Mouse (Mus musculus): ENCODE results near the gene Ssbp4.

Gene Ssbp4

DNA sequence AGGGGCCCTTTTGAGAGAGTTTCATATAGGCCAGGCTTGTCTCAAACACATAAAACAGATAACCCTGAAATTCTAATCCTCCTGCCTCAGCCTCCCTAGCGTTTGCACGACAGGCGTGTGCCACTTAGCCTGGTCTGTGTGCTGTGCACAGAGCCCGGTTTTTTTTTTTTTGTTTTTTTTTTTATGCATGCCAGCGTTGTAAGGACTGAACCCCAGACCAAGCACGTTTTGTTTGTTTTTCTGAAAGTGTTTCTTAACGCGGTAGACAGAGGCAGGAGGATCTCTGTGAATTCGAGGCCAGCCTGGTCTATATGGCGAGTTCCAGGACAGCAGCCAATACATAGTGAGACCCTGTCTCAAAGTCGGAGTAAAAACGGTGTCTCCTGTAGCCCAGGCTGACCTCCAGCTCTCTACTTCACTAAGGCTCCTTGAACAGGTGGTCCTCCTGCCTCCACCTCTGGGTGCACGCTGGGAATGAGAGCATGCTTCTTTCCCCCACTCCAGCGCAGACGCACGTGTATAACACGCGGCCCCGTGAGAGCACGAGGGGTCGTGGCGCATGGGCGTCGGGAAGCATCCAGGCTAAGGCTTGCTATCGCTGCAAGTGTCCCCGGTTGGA is at the start of gene Ssbp4:
Gene Ssbp4, minus strand, starts transcription at position 124 of the 619 bp plus-strand sequence.
- DNase-seq (ENCODE audit: low spot score) = no peak

DNA sequence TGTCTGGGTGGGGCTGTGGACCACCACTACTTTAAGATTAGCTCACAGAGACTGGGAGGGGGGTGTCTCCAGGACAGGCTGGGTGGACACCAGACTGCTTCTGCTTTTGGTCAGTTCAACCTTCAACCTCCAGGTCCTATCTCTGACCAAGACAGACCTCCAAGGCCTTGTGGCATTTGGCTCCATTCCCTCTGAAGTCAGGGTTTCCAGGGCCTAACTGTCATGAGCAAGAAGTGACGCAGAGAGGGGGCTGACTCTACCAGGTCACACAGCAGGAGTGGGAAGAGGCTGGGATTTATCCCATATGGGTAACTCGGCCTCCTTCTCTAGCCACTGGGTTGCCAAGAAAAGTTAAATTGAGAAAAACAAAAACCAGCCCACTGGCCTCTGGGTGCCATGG is 49.1 kb upstream of the Ssbp4 start:
- no peak for DNase-seq (ENCODE audit: low spot score)

DNA sequence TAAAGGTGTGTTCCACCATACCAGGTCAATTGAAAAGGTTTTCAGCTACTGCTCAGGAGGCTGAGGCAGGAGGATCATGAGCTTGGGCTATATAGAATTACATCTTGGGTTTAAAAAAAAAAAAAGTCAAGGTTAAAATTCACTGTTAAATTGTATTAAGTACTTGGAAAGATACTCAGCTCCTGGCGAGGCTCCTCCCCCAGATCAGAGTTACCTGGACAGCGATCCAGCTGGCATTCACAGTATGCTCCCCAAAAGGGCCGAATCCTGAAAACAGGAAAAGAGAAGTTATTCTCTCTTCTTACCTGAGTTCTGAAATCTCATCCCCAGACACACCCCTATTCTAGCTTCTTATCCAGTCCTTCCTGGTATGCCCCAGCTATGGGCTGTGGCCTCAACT is 48.5 kb upstream of the Ssbp4 start:
- DNase-seq (ENCODE audit: low spot score) = no peak

DNA sequence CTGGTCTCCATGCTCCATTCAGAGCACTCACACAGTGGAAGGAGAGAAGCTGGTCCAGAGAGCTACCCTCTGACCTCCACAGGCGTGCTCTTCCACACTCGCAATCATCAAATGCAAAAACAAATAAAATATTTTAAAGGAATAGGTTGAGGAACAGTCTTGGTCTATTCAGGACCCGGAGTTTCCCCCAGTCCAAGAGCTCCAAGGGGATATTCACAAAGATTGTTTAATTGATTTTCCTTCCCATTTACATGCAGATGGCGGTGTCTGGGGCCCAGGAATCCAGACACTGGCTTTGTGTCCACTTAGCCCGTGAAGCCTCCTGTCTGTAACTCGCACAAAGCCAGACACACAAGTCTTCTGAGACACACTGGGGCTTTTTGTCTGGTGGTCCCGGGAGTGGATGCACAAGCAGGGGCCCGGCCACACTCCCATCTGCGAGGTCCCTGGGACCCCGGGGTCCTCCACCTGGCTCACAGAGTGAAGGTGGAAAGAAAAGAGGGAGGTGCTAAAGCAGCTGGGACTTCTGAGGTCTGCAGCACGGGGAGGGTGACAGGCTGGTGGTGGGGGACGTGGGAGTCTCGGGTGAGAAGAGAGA is 47.6 kb upstream of the Ssbp4 start:
- no peak for DNase-seq (ENCODE audit: low spot score)

DNA sequence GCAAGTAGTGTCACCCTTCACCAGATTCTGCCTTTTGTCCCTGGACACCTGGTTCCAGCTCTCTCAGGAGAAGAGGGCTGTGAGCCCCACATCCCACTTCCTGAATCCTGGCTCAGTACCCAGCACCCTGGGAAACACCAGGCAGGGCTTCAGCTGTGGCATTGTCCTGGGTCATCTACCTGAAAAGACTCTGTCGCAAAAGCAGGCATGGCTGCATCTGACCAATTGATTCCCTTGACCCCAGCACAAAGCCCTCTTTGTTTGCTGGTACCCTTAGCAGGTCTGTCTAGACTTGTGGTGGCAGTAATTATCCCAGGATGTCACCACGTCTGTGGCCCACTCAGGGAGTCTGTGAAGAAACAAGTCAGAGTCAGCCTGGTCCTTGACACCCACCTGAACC is 46.8 kb upstream of the Ssbp4 start:
- DNase-seq (ENCODE audit: low spot score) = no peak

DNA sequence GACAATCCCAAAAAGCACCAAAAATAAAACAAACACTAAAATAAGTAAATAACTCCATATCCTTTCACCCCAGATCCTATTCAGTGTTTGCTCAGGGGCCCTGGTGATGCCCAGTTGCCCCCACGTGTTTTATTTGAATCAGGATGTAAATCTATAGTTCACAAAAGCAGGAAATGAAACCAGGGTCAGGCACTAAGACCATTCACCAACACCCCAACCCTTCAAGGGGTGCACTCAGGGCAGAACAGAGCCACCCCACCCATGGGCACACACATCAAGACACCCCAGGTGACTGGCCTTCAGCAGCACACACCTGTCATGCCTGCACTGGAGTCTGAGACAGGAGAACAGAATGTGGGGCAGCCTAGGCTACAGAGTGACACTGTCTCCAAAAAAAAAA is 45.4 kb upstream of the Ssbp4 start:
- DNase-seq (ENCODE audit: low spot score) = no peak

DNA sequence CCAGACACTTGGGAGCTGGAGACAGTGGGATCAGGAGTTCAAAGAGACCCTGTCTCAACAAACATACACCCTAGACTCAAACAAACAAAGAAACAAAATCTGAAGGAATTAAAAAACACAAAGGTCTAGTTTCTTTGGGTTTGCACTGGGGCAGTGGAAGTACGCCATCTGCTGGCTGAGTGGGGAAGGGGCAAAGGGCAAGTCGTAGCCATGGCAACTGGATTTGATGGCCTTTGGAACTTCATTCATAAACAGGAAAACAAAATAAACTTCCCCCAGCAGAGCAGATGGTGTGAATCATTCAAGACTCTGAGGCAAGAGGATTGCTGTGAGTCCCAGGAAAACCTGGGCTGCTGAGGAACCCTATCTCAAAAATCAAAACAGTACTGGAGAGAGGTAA is 44.6 kb upstream of the Ssbp4 start:
- no peak for DNase-seq (ENCODE audit: low spot score)

DNA sequence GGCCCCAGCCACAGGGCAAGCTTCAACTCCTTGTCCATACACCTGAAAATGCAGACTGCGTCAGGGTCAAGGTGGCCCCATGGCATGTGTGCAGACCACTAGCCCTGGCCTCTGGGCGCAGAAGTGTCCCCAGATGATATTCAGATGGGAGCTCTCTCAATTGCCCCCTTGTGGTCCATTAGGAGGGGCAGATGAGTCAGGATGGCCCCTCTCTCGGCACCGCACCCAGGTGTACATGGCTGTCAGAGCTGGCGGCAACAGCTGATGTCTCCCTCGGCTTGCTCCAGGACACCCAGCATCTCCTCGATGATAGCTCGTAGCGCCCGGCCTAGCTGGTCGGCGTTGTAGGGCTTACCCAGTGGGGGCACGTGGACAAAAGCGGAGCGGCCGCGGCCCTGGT is 41.7 kb upstream of the Ssbp4 start:
- no peak for DNase-seq (ENCODE audit: low spot score)

DNA sequence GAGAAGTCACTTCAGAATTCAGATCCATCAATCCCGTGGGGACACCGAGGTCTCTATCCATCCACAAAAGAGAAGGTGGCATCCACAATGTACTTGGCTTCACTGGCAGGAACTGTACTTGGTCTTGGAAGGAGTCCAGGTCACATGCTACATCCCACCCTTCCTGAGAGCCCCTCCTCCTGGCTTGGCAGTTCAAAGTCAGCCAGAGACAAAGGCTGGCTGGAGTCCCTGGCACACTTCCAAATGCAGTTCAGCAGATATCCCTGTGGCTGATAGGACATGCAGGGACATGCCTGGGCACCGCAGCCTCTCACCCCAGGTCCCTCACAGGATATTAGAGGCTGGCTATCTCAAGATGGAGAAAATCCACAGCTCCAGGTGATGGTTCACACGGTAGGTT is 40.7 kb upstream of the Ssbp4 start:
- DNase-seq (ENCODE audit: low spot score) = no peak

DNA sequence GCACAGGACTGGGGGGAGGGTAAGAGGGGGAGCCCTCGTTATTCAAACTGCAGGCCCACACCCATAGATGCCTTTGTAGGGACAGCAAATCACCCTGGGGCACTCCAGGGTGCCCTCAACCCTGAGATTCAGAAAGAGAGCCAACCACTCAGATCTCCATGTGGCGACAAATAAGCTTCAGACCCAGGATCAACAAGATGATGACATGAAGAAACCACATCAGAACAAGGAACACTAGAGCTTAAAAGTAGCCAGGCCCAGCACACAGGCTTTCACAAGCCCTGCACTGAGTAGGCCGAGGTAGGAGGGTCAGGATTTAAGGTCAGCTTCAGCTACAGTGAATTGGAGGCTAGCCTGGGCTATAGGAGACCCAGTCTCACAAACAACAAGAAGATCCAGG is 40.2 kb upstream of the Ssbp4 start:
- no peak for DNase-seq (ENCODE audit: low spot score)

DNA sequence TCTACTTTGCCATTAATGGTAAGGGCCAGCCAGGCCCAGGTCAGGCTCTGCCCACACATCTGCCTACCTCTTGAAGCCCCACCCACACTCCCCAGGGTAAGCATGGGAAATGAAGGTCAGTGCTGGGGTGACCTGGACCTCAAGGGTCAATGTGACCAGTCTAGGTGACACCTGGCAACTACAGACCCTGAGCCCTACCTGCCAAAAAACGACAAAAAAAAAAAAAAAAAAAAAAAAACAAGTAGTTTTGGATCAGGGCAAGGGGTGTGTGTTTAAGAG is 39.4 kb upstream of the Ssbp4 start:
- no peak for DNase-seq (ENCODE audit: low spot score)

DNA sequence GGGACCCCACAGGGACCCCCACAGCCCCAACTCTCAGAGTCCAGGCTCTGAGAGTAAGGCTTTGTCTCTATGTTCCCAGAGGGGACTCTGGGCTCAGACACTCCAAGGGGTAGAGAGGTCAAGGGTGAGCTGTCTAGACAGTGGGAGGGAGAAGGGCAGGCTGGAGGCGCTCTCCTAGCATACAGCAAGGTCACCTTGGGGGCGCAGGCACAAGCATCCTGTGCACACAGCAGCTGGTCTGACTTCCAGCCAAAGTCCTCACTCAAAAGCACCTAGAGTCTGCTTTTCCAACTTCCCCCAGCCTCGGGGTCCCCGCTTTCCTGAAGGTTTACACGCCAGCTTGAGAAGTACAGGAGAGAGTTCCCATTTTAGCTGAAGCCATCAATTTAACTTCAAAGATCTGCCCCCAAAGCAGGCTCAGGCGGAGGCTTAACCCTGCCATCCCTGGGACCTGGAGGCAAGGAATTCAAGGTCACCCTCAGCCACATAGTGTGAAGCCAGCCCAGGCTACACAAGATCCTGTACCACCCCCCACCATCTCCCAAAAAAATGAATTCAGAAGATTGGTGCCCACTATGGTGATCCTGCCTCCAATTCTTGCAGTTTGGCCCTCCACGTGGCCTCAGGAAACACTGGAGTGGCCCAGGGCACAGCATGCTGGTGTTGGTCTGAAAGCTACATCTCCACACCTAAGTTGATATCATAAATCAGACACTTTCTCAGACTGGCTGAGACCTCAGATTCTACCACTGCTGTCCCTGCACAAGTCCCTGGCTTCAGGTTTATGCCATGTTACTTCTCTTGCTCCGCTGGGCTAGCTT is 38.9 kb upstream of the Ssbp4 start:
- no peak for DNase-seq (ENCODE audit: low spot score)

DNA sequence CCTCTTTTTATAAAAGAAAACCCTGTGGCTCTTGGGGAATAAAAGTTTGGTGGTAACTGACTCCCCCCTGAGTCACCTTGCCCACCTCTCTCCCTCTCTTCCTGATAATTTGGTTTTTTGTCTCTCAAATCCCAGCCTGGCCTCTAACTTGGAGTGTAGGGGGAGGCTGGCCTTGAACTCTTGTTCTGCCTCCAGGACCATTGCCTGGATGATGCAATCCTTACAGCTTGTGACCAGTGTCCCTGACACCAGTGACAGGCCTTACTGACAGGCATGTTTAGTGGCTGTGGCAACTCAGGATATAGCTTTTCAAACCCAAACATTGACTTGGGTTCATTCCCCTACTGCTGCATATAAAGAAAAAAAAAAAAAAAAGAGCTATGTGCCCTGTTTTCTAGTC is 38.1 kb upstream of the Ssbp4 start:
- no peak for DNase-seq (ENCODE audit: low spot score)

DNA sequence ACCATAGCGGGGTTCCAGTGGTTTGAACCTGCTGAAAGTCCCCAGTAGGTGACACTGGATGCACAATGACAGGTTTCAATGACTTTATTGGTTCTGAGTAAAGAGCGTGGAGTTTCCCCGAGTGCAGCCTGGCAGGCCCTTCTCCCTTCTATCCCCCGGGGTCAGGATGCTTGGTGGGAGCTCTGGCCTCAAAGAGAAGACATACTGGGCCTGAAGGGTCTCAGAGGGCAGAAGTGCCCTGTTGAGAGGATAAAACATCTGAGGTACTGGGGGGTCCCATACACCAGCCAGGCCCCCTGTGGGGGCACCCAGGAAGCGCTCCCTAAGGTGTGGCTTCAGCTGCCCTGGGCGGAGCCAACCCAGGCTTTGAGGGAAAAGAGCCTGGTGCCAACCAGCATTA is 37.7 kb upstream of the Ssbp4 start:
- DNase-seq (ENCODE audit: low spot score) = no peak

DNA sequence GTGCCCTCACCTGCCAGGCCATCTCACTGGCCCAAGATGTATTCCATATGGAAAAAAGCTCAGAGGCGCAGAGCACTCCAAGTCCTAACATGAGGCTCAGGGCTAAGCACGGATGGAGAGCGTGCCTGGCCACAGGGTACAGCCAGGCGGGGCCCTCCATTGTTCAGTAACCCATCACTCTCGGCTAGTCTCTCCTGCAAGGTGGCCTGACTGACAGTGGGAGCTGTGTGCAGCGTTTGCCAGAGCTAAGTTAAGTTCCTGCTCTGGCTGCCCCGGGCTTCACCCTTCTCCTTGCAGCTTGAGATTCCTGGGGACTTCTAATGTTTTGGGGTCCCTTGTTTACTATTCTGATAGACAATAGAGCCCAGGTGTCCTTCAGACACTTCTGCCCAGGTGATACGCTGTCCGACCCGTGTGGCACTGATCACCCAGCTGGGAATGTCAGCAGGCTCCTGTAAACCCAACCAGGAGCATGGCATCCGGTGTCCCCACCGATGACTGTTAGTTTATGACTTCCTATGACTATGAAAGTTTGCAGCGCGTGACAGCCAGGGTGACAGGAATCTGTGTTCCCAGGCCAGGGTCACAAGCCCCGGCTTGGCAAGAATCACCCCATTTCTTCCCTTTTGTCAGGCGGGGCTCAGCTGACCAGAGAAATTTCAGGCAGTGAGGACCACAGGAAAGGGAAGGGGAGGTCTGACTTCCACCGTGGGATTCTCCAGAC is 37.0 kb upstream of the Ssbp4 start:
- no peak for DNase-seq (ENCODE audit: low spot score)

DNA sequence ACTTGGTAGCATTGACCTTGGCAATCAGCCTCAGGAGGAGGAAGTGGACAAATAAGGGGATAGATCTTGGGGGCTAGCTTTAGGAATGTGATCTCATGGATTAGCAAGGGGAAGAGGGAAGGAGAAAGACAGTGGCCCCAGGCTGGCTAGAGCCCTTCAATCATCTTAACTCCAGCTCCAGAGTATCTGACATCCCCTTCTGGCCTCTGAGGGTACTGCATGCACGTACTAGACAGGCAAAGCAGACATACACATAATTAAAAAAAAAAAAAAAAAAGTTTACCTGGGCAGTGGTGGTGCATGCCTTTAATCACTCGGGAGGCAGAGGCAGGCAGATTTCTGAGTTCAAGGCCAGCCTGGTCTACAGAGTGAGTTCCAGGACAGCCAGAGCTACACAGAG is 35.4 kb upstream of the Ssbp4 start:
- no peak for DNase-seq (ENCODE audit: low spot score)

DNA sequence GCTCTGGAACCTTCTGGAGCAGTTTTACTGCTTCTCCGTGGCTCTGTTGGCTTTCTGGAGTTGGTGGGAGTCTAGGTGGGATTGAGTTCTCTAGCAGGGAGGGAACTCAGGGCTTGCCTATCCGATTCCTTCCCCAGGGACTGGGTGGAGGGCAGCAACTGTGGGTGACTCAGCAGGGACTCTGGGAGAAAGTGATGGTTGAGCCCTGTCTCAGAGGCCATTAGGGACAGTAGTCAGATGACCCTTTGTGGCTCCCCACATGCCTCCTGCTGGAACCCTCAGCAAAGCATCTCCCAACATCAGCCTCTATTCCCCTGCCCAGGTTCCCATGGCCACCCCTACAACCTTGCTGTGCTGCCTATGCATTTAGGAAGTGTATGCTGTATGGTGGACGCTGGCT is 34.3 kb upstream of the Ssbp4 start:
- no peak for DNase-seq (ENCODE audit: low spot score)

DNA sequence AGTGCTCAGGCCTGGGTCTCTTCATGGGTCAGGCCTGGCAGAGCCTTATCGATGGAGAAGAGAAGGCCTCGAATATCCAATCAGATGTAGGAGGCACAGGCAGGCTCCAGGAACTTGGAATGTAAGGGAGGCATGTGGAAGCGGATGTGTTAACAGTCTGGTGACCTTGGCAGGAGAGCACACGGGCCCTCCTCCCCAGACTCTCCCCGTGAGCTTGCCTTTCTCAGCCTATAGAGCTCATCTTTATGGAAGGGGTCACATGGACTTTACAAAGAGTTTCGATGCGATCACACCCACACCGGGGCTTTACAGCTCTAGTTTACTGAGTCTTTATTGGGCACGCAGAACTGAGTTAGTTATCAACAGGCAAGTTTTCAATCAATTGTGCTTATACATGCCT is 30.1 kb upstream of the Ssbp4 start:
- no peak for DNase-seq (ENCODE audit: low spot score)

DNA sequence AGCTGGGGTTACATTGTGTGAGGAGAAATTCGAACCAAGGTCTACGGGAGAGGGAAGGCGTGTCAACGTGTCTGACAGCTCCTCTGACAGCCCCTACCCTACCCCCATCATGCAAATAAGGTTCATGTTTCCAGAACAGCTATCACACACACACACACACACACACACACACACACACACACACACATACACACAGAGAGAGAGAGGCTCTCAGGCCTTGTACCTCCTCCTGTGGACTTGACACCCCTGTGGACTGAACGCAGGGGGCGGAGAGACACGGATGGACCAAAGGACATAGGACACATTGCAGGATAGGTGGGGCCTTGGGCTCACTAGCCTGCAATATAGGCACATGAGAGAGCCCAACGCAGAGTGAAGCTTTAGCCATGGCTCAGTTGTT is 28.2 kb upstream of the Ssbp4 start:
- DNase-seq (ENCODE audit: low spot score) = no peak

DNA sequence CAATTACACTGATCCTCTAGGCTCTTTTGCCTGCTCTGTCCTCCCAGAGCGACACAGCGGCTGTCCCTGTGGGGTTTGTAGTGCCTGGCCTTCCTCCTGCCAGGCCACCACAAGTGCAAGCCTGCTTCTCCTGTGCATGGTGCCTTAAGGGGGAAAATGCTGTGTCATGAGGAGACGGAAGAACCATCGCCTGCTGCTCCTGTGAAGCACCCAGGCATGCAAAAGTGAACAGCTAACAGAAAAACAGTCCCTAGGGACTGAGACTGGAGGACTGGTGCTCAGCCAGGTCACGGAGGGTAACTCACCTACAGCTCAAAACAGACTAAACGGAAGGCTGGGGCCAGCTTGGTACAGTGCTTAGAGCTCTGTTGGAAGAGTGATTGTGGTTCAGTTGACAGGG is 26.9 kb upstream of the Ssbp4 start:
- DNase-seq (ENCODE audit: low spot score) = no peak

DNA sequence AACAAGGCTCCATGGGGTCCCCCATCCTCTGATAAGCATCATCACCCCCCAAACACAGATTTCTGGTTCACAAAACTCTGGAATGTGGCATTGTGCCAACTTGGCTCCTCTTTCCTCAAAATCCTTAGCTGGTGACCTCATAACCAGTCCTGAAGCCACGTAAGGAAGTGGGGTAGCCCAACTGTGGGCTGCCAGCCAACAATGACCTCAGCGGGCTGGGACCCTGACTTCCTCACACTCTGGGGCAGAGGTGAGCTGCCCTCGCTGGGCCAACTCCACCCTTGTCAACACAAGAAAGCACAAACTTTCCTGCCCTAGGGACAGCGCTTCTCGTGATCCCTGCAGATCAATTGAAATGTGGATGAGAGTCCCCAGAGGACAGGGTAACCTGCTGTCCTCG is 25.4 kb upstream of the Ssbp4 start:
- no peak for DNase-seq (ENCODE audit: low spot score)

DNA sequence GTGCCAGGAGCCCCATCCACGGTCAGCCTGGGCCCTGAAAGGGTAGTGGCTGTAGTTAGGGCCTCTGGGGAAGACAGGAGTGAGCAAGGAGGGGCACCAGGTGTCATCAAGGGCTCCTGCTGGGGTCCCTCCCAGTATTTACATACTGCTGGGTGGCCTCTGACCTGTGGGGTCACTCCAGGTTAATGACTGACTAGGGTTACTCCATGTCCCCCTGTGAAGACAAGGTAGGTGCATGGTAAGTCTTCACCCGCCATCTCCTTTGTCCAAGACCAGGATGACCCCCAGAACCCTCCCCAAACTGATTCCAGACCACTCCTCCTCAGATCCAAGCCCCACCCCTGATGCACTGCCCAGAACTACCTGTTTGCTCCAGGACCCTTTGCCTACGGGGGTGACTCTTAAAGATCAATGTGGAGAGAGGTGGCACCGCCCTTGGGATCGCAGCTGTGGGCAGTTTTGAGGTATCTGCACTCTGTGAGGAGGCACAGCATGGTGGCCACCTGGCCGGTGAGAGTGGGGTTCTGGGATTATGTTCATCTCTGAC is 23.7 kb upstream of the Ssbp4 start, which contains the start of gene Gdf15:
Gene Gdf15, minus strand, starts transcription at position 111 of the 547 bp plus-strand sequence.
- no peak for DNase-seq (ENCODE audit: low spot score)

DNA sequence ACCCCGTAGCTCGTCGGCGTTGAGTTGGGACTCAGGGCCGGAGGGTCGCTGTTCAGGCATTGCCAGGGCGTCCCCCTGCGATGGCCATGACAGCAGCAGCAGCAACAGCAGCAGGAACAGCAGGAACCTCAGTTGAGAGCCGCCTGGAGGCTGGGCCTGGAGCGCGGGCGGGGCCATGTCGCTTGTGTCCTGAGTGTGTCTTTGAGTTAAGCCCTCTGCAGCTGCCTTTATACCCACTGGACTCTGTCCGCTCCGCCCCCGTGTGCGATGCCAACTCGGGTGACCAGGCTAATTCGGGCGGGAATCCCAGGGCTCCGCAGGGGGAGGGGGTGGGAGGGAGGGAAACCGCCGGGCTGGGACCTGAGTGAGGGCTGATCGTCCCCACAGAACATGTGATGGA is 22.8 kb upstream of the Ssbp4 start:
- no peak for DNase-seq (ENCODE audit: low spot score)

Measured in ovary, postnatal 10 days (tissue).